Mouse (Mus musculus): ENCODE results near the gene Adcy1. TPM values are rescaled to one million over a fixed set of nuclear protein-coding genes. Genes with fewer than 3 reads are reported as not detected.

Adcy1 gene
- total and polyA plus RNA-seq, 3 experiments = 1.2 to 2.3 (median 1.6) TPM

DNA sequence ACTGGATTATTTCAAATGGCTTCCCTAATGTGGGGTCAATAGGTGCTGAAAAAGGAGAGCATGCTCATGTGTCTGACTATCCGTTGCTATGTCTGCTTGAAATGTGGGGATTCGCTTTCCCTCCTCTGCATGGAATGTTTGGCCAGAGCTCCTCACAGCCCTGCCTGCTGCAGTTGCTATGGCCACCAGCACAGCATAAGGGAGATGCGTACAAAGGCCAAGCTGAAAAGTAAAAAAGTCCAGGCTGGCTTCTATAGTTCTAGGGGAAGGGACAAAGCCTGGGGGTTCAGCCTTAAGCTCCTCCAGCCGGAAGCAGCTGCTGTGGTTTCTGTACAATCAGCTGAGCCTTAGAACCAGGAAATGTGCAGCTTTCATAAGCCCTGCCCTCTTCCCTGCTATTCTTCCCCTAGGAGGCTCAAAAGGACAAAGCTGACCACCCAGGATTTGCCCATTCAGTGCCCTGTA is 97.4 kb downstream of the Adcy1 start:
- no peak for DNase-seq
- H3K27ac ChIP-seq = no peak overlapping the region

DNA sequence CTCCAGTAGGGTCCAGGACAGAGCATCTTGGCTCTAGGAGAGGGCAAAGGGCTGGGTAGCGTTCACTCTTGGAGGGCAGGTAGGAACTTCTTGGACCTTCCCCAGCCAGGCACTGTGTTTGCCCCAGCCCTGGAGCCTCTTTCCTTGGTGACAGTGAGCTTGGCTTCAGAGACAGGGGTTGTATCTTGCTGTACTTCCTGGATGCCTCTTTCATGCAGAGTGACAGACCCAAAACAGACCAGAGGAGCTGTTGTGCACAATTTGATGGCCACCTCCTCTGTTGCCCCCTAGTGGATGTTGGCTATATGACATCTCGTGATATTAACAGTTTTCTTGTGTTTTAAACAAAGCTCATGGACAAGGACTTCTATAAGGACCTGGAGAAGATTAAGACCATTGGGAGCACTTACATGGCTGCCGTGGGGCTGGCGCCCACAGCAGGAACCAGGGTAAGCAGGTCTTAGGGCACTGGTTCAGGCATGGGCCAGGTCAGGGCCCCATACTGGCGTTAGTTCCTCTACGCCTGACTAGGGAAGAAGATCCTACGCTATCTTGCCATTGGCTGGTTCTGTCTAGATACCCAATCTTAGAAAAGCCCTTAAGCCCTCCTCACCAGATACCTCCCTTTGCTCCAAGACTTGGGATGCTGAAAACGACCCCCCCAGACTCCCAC is 98.3 kb downstream of the Adcy1 start:
- no peaks in the 10 kb centered on the region for H3K27me3 ChIP-seq (ENCODE audit: control insufficient read depth, insufficient read depth, low read length)
- intact Hi-C loops (cut with DNase I) = loop anchor here (2.0 kb wide), 1 partner anchor 507 kb away; no protein-coding TSS in a partner anchor
- no peak for TF ChIP-seq POLR2A (IDR thresholded peaks at IDR 0.05; ENCODE audit: insufficient read depth, low read depth, low read length)
- TF ChIP-seq EP300 (IDR thresholded peaks at IDR 0.05; ENCODE audit: insufficient read depth, low read depth, low read length) = no peak
- peak; percentile 73 for TF ChIP-seq CTCF (IDR thresholded peaks at IDR 0.05)
- no peaks in the 10 kb centered on the region for H3K36me3 ChIP-seq (ENCODE audit: control insufficient read depth, insufficient read depth, low read length)
- H3K4me1 ChIP-seq (ENCODE audit: control insufficient read depth, insufficient read depth, low read length) = no peaks in the 10 kb centered on the region
- no peak overlapping the region for H3K27ac ChIP-seq
- WGBS = 80% methylated on average over 8 of the region's 8 CpGs
- H3K9ac ChIP-seq (ENCODE audit: low read depth, low read length) = no peak overlapping the region
- no peaks in the 10 kb centered on the region for H3K79me2 ChIP-seq (replicated peaks; ENCODE audit: control insufficient read depth, insufficient read depth, low read length)
- no peak overlapping the region for H3K4me3 ChIP-seq
- no peak for DNase-seq

More for the DNA sequence above, 97.4 kb downstream of the Adcy1 start:
- Histone ChIP-seq H3K4me3 (no peak overlapping the region), H3K27me3 (ENCODE audit: control insufficient read depth, insufficient read depth, low read length) (no peaks in the 10 kb centered on the region), H3K9ac (ENCODE audit: low read depth, low read length) (no peak overlapping the region), H3K36me3 (ENCODE audit: control insufficient read depth, insufficient read depth, low read length) (no peaks in the 10 kb centered on the region), H3K79me2 (replicated peaks; ENCODE audit: control insufficient read depth, insufficient read depth, low read length) (no peaks in the 10 kb centered on the region), H3K4me1 (ENCODE audit: control insufficient read depth, insufficient read depth, low read length) (no peaks in the 10 kb centered on the region)
- TF ChIP-seq POLR2A (IDR thresholded peaks at IDR 0.05; ENCODE audit: insufficient read depth, low read depth, low read length) = no peak
- no peak for TF ChIP-seq CTCF (IDR thresholded peaks at IDR 0.05)
- no peak for TF ChIP-seq EP300 (IDR thresholded peaks at IDR 0.05; ENCODE audit: insufficient read depth, low read depth, low read length)
- intact Hi-C loops (cut with DNase I) = loop anchor here (2.0 kb wide), 1 partner anchor 506 kb away; no protein-coding TSS in a partner anchor
- WGBS = 55% methylated on average over 4 of the region's 4 CpGs

DNA sequence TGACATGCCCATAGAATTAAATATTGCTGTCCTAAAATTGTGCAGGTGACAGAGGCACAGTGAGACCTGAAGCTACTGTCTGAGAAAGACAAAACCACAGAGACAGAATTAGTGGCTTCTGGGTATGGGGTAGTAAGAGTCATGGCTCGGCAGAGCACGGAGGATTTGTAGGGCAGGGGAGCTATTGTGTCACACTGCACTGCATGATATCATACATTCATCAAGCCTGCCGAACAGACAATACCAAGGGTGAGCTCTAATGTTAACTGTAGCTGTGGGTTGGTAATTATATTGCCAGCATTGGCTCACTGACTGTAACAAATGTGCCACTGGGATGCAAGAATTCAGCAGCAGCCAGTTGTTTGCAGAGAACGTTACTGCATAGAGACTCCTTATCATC is 101.1 kb downstream of the Adcy1 start:
- no peaks in the 10 kb centered on the region for H3K4me1 ChIP-seq (ENCODE audit: control insufficient read depth, insufficient read depth, low read length)
- no peaks in the 10 kb centered on the region for H3K79me2 ChIP-seq (replicated peaks; ENCODE audit: control insufficient read depth, insufficient read depth, low read length)
- no peaks in the 10 kb centered on the region for H3K36me3 ChIP-seq (ENCODE audit: control insufficient read depth, insufficient read depth, low read length)
- H3K27me3 ChIP-seq (ENCODE audit: control insufficient read depth, insufficient read depth, low read length) = no peaks in the 10 kb centered on the region
- H3K4me3 ChIP-seq = no peak overlapping the region
- WGBS = 73% methylated on average over 4 of the region's 4 CpGs
- TF ChIP-seq POLR2A (IDR thresholded peaks at IDR 0.05; ENCODE audit: insufficient read depth, low read depth, low read length) (no peak), EP300 (IDR thresholded peaks at IDR 0.05; ENCODE audit: insufficient read depth, low read depth, low read length) (no peak), CTCF (IDR thresholded peaks at IDR 0.05) (no peak)
- no peak overlapping the region for H3K27ac ChIP-seq
- intact Hi-C loops (cut with DNase I) = no loop called here
- H3K9ac ChIP-seq (ENCODE audit: low read depth, low read length) = no peak overlapping the region
- DNase-seq = no peak

GRCm38 (mm10) chr11:7169645-7170044 is 106.4 kb downstream of the Adcy1 start:
- DNase-seq = no peak
- no peak for TF ChIP-seq POLR2A (IDR thresholded peaks at IDR 0.05; ENCODE audit: insufficient read depth, low read depth, low read length)
- no peak for TF ChIP-seq EP300 (IDR thresholded peaks at IDR 0.05; ENCODE audit: insufficient read depth, low read depth, low read length)
- no peak for TF ChIP-seq CTCF (IDR thresholded peaks at IDR 0.05)

DNA sequence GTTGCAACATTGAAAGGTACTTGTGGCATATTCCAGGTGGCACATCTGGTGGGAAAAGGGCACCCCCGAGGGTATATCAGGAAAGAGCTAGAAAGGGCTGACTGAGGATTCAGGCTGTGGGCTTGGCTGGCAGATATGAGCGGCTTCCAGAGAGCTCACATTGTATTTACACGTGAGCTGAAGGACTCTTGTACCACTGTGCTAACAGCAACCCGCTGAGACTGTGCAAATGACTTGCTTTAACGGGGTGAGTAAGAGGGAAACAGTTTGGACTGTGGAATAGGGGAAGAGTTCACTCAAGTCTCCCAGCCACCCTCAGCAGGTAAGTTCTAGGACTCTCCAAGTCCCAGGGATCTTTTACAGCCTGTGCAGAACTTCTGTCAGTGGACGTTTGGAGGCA is 110.4 kb downstream of the Adcy1 start:
- intact Hi-C loops (cut with DNase I) = no loop called here
- WGBS = 71% methylated on average over 6 of the region's 6 CpGs
- TF ChIP-seq EP300 (IDR thresholded peaks at IDR 0.05; ENCODE audit: insufficient read depth, low read depth, low read length) = no peak
- TF ChIP-seq POLR2A (IDR thresholded peaks at IDR 0.05; ENCODE audit: insufficient read depth, low read depth, low read length) = no peak
- TF ChIP-seq CTCF (IDR thresholded peaks at IDR 0.05) = no peak

More at GRCm38 (mm10) chr11:7169645-7170044, 106.4 kb downstream of the Adcy1 start:
- no peaks in the 10 kb centered on the region for H3K27me3 ChIP-seq (ENCODE audit: control insufficient read depth, insufficient read depth, low read length)
- intact Hi-C loops (cut with DNase I) = no loop called here
- H3K4me3 ChIP-seq = no peak overlapping the region
- no peaks in the 10 kb centered on the region for H3K36me3 ChIP-seq (ENCODE audit: control insufficient read depth, insufficient read depth, low read length)
- no peaks in the 10 kb centered on the region for H3K4me1 ChIP-seq (ENCODE audit: control insufficient read depth, insufficient read depth, low read length)
- H3K79me2 ChIP-seq (replicated peaks; ENCODE audit: control insufficient read depth, insufficient read depth, low read length) = no peaks in the 10 kb centered on the region
- H3K9ac ChIP-seq (ENCODE audit: low read depth, low read length) = no peak overlapping the region
- H3K27ac ChIP-seq = no peak overlapping the region
- 94% methylated on average over 1 of the region's 1 CpGs for WGBS

DNA sequence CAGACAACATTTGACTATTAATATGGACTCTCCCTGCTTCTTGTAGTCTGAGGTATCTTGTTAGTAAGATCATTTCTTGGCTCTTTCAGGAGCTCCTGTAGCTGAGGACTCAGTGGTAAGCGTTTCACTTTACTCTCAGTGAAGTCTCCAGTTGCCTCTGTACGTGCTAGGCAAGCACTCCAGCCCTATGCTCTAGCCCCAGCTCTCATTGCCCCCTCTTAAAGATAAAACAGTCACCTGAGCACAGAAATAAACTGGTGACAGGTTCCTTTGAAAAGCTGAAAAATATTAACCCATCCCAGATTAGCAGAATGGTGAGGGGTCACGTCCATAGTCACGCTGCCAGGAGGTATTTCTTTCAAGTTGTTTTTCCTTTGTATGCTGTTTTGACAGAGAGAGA is 115.4 kb downstream of the Adcy1 start:
- no peak for DNase-seq
- Histone ChIP-seq H3K36me3 (ENCODE audit: control insufficient read depth, insufficient read depth, low read length) (no peaks in the 10 kb centered on the region), H3K4me1 (ENCODE audit: control insufficient read depth, insufficient read depth, low read length) (no peaks in the 10 kb centered on the region), H3K79me2 (replicated peaks; ENCODE audit: control insufficient read depth, insufficient read depth, low read length) (no peaks in the 10 kb centered on the region), H3K27me3 (ENCODE audit: control insufficient read depth, insufficient read depth, low read length) (no peaks in the 10 kb centered on the region), H3K9ac (ENCODE audit: low read depth, low read length) (no peak overlapping the region), H3K27ac (no peak overlapping the region), H3K4me3 (no peak overlapping the region)
- 73% methylated on average over 4 of the region's 4 CpGs for WGBS
- TF ChIP-seq EP300 (IDR thresholded peaks at IDR 0.05; ENCODE audit: insufficient read depth, low read depth, low read length) (no peak), CTCF (IDR thresholded peaks at IDR 0.05) (no peak), POLR2A (IDR thresholded peaks at IDR 0.05; ENCODE audit: insufficient read depth, low read depth, low read length) (no peak)
- intact Hi-C loops (cut with DNase I) = no loop called here

More for the DNA sequence above, 110.4 kb downstream of the Adcy1 start:
- Histone ChIP-seq H3K27me3 (ENCODE audit: control insufficient read depth, insufficient read depth, low read length) (no peaks in the 10 kb centered on the region), H3K36me3 (ENCODE audit: control insufficient read depth, insufficient read depth, low read length) (no peaks in the 10 kb centered on the region), H3K9ac (ENCODE audit: low read depth, low read length) (no peak overlapping the region), H3K27ac (no peak overlapping the region), H3K4me1 (ENCODE audit: control insufficient read depth, insufficient read depth, low read length) (no peaks in the 10 kb centered on the region), H3K4me3 (no peak overlapping the region), H3K79me2 (replicated peaks; ENCODE audit: control insufficient read depth, insufficient read depth, low read length) (no peaks in the 10 kb centered on the region)
- DNase-seq = no peak

Data from heart, adult 2 months (tissue).